Mouse (Mus musculus) T-helper 2 cell (primary cell): Measurements from ENCODE around the gene Mylk.
"Not testable (repeated sequence)": the region's sequence is repeated elsewhere in the genome, so short reads cannot be mapped to it uniquely, and the experiment has no call there.

Experiments
- in situ Hi-C: fragments of 300-600 bp; cut with MboI, MseI; formaldehyde crosslinking; loops from one replicate; pipeline ENCODE4 v1.15.1; 2025; ENCODE audit warnings: high pct_unique_total_duplicates

Gene Mylk

GRCm38 (mm10) chr16:34768436-34768835 lies 23.4 kb downstream of the Mylk start:
- in situ Hi-C loops: no loop called here

- in situ Hi-C loops: no loop called here
These were observed 25.1 kb downstream of the Mylk start for GRCm38 (mm10) chr16:34770127-34770526.

- in situ Hi-C loops: no loop called here
These were observed 27.5 kb downstream of the Mylk start for GRCm38 (mm10) chr16:34772445-34773032.

GRCm38 (mm10) chr16:34782442-34782841 lies 37.4 kb downstream of the Mylk start:
- in situ Hi-C loops: loop anchor here (10.0 kb wide), 1 partner anchor 738 kb away; no protein-coding TSS in a partner anchor

GRCm38 (mm10) chr16:34783536-34783935 lies 38.5 kb downstream of the Mylk start:
- in situ Hi-C loops: loop anchor here (10.0 kb wide), 1 partner anchor 739 kb away; no protein-coding TSS in a partner anchor

- in situ Hi-C loops: loop anchor here (10.0 kb wide), 1 partner anchor 740 kb away; no protein-coding TSS in a partner anchor
These were observed 39.7 kb downstream of the Mylk start for GRCm38 (mm10) chr16:34784675-34785074.

- in situ Hi-C loops: no loop called here
These were observed 47.5 kb downstream of the Mylk start for GRCm38 (mm10) chr16:34792555-34792954.

- in situ Hi-C loops: no loop called here
These were observed 48.0 kb downstream of the Mylk start for GRCm38 (mm10) chr16:34793000-34793399.

GRCm38 (mm10) chr16:34801222-34801621 lies 56.2 kb downstream of the Mylk start:
- in situ Hi-C loops: no loop called here

GRCm38 (mm10) chr16:34804286-34805010 lies 59.4 kb downstream of the Mylk start:
- in situ Hi-C loops: no loop called here

GRCm38 (mm10) chr16:34806883-34807767 lies 62.1 kb downstream of the Mylk start:
- in situ Hi-C loops: no loop called here

GRCm38 (mm10) chr16:34807768-34808275 lies 62.8 kb downstream of the Mylk start:
- in situ Hi-C loops: no loop called here

- in situ Hi-C loops: no loop called here
These were observed 67.2 kb downstream of the Mylk start for GRCm38 (mm10) chr16:34812165-34812564.

- in situ Hi-C loops: not testable (repeated sequence)
These were observed 68.2 kb downstream of the Mylk start for GRCm38 (mm10) chr16:34813161-34813560.

- in situ Hi-C loops: no loop called here
These were observed 68.6 kb downstream of the Mylk start for GRCm38 (mm10) chr16:34813570-34813969.

GRCm38 (mm10) chr16:34814612-34815011 lies 69.6 kb downstream of the Mylk start:
- in situ Hi-C loops: no loop called here

- in situ Hi-C loops: no loop called here
These were observed 71.5 kb downstream of the Mylk start for GRCm38 (mm10) chr16:34816548-34816947.

- in situ Hi-C loops: no loop called here
These were observed 80.2 kb downstream of the Mylk start for GRCm38 (mm10) chr16:34825111-34825744.

GRCm38 (mm10) chr16:34834477-34834876 lies 89.5 kb downstream of the Mylk start:
- in situ Hi-C loops: no loop called here

GRCm38 (mm10) chr16:34839004-34839703 lies 94.1 kb downstream of the Mylk start:
- in situ Hi-C loops: no loop called here
